Mouse (Mus musculus) layer of hippocampus, postnatal 25 days (tissue): ENCODE measurements around the gene Trim56. TPM values are rescaled to one million over a fixed set of nuclear protein-coding genes. Genes with fewer than 3 reads are reported as not detected.

Experiments used
- DNase-seq, 2 experiments: peaks; one replicate each; pipeline ENCODE4 v3.0.0; 2022; ENCODE audit warnings: mixed read lengths in 2 of 2, low spot score in 1 of 2; ENCODE audit errors: extremely low spot score in 1 of 2
- total RNA-seq, 2 experiments: library from RNA; stranded (reverse); gene quantifications; 2 replicates each; pipeline ENCODE4 v1.2.3; 2021

Gene Trim56
- total RNA-seq, 2 experiments from 2014 or later: 4.8 to 5.4 TPM

DNA sequence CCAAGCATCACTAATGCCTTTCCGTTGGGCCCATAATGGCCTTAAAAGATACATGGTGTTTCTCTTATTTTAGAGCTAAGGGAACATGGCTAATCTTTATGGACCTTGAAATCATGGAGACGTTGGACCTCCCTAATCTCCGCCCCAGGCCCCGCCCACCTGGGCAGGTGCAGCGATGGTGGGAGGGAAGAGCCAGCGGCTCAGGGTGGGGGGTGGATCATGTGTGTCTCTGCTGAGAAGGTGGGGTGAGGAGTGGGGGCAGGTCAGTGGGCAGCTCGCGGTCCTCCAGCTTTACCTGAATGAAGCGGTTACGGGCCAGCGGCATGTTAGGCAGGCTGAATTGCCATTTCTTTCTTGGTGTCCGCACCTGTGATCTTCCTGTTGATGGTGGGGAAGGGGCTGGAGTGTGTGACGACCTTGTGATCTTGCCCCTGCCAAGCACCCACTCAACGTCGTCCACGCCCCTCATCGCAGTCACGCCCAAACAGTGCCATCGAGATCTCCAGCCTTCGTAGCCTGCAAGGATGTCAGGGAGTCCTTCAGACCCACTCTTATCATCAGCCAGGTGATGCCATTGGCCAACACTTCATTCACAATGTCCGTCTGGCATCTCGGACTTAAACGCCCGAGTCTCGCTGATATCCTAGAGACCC lies 5.9 kb downstream of the Trim56 start:
- DNase-seq: no peak

DNA sequence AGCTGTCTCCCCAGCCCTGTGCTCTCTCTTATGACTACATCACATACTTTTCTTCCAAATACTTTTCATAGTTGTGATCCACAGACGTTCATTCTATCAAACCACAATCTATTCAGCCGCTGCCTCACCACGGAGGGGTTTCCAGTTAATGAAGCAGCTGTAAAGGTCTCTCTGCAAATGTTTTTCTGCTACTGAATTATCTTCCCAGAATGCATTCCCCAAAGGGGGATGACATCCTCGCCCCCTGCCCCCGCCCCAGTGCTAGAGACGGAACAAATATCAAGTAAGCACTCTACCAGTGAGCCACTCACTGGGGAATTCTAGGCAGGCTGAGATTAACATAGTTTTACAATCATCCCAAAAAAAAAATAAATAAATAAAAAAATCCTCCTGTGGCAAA lies 7.9 kb downstream of the Trim56 start:
- DNase-seq: no peak

DNA sequence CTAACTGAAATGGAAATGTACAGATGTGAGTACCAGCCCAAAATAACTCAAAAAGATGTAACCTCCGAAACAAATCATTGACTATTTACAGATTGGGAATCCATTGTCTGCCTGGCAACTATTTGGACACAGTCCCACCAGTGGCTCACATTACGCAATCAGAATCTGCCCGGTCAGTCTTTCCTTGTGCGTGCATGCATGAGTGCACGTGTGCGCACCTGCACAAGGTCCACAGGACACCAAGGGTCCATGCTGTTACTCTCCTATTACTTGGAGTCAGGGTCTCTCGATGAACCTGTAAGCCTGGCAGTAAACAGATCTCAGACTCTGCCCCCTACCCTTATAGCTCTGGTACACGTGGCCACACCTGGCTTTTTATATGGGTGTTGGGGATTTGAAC lies 8.3 kb downstream of the Trim56 start:
- DNase-seq: no peak

DNA sequence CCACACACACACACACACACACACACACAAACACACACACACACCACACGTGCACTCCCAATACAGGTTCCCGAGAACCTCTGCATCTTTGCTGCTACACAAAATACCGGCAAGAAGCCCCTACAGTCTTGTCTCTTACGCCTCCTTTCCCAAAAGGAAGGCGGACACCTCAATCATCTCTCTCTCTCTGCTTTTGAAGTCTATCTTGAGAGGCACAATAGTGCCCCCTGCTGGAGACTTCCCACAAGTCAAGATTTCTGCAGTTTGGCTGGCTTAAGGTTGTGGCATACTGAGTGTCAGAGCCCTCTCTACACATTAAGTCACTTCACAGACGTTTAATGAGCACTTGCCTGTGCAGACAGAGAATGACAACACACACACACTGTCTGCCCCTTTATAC lies 9.0 kb downstream of the Trim56 start:
- peak; percentile 84 to 94 for DNase-seq

DNA sequence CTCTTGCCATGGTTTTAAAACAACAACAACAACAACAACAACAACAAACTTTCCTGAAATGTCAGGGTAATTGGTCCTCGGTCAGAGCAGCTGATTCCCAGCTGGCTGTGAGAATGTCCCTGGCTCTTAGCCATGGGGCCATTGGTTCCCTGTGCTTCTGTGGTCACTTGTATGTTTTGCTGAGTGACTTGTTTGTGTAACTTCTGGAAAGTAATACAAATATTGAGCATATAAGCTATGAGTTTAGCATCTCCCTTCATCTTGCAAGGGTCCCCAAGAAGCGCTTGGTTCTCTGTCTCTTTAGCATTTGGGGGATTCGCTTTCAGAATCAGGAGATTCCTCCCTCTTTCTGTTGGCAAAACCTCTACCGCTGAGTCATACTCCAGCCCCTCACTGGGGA lies 9.6 kb downstream of the Trim56 start:
- no peak for DNase-seq

DNA sequence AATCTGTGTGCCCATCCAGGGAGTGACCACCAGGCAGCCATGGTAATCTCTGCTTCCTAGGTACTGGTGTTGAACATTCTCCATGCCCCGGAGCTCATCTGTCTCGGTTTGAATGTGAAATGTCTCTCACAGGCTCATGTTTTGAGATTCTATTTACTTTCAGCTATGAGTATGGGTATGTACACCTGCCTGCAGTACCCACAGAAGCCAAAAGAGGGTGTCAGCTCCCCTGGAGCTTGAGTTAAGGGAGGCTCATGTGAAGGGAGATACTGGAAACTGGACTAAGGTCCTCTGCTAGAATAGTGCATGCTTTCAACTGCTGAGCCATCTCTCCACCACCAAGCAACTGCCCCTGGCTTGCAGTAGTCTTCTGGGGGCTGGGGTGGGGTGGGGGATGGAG lies 12.0 kb downstream of the Trim56 start:
- DNase-seq: no peak

DNA sequence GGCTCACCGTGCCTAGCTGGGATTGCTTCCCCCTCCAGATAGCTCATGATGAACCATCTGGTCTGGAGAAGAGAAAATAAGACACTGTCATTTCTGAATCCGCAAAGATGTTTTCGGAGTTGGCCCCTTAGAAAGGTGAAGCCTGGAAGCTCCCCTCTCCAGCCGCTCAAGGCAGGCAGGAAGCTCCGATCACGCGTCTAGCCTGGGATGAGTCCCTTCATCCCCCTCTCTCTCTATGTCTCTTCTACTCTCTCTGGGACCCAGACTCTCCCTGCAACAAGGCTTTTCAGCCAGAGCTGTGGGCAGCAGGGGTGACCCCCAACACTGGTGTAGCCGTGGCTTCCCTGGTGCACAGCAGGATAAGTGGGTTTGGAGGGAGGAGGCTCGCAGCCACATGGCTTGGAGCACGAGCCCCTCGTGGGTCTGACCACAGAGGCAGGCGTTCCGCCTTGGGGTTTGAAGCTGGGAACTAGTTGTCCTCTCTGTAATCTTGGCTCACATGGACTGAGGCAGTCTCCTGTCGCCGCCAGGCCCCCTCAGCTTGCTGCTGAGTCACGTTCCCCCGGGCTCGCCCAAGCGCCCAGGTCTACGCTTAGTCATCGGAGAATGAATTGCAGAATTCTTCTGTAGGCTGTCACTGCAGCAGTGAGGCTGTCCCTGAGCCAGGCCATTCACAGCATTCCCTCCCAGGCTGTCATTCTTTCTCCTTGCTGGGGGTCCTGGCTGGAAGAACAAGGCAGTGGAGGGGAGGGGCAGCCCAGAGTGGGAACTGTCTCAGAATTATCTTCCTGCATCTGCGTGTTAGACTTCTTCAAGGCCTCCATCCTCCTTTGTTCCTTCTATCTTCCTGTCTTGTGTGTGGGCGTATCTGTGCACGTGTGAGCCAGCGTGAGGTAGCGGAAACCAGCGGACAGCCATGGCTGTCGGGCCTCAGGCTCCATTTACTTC lies 13.2 kb downstream of the Trim56 start:
- DNase-seq: peak in 1 of 2 experiments; percentile 23

DNA sequence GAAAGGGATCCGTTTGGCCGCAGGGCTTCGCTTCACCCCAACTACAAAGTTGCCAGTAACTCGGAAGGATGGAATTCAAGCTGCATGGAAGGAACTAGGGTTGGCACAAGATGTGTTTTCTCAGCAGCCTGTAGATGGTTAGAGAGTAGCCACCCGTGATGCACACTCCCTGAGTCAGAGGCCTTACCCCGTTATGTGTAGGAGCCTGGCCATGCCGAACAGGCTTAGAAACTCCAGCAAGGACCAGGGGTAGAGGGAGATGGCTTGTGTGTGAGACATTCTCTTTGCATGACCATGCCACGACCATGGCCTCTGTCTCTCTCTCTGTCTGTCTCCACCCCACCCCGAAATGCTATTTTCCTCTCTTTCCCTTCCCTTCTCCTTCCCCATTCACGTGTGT lies 13.9 kb downstream of the Trim56 start:
- no peak for DNase-seq

DNA sequence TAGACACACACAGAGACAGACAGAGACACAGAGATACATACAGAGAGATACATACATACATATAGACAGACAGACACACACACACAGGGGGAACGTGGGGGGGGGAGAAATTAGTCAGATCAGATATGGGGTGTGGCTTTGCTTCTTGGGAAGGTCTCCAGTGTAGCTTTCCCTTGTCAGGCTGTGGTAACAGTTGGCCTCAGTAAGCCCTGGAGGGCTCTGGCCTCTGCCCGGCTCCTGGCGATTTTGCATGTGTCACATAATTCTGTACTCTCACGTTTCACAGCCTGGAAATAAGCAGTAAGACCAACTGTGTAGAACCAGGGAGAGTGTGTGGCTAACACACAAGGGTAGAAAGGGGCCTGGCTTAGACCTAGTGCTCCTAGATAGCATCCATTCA lies 15.3 kb downstream of the Trim56 start:
- no peak for DNase-seq

DNA sequence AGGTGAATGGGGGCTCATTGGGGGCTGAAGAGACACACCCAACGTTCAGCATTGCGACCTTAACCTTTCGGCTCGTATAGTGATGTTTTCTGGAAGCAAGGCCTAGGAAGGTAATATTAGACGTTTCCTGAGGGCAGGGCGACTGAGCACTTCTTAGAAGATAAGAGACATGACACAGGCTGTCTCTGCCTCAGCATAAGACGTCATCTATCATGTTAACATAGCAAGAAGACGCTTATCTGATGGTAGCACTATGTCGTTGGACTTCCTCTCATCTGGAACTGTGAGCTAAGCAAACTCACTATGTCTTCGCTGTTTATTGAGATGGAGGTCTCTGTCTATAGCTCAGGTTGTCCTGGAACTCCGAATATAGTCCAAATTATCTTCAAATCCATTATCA lies 17.6 kb downstream of the Trim56 start:
- DNase-seq: no peak

DNA sequence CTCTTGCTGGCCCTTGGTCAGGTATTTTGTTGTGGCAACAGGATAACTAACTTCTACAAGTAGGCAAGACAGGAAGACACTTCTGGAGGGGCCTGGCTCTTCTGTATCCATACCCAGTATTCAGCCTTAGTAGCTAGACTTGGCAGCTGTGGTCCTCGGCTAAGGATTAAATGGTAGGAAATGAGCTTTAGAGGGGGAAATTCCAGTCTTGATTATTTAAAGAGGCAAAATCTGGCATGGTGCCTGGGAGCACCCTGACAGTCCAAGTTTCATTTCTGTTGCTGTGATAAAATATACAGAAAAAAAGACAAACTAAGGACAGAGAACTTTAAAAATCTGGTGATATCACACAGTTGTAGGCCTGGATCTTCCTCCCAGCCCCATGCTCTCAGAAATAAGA lies 20.0 kb downstream of the Trim56 start:
- DNase-seq: no peak

DNA sequence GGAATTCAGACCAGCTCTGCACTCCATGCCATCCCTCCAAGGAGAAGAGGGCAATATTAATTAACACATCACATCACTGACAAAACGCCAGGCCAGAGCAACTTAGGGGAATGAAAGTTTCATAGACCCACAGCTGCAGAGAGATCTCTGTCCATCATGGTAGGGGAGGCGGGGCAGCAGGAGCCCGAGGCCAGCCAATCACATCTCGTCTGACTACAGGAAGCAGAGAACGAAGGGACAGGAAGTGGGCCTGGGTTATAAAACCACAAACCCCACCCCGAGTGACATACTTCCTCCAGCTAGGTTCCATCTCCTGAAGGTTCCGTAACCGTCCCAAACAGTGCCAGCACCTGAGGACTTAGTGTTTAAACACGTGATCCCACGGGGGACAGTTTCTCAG lies 20.9 kb downstream of the Trim56 start:
- no peak for DNase-seq

DNA sequence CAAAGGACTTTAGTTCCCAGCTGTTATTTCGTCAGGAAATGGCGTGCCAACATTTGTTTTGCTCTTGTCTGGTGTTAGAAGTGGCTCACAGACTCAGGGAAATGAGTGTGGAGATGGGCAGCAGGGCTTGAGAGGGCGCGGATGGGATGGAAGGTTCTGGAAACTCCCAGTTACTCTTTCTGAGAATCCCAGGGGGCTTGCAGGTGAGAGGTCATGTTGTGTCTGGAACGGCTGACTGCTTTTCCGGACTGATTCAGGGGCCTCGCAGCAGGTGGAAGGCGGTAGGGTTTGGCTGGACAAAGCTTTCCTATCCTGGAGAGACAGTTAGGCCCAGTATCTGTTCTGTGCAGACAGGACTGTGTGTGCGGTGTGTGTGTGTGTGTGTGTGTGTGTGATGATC lies 22.3 kb downstream of the Trim56 start:
- no peak for DNase-seq

DNA sequence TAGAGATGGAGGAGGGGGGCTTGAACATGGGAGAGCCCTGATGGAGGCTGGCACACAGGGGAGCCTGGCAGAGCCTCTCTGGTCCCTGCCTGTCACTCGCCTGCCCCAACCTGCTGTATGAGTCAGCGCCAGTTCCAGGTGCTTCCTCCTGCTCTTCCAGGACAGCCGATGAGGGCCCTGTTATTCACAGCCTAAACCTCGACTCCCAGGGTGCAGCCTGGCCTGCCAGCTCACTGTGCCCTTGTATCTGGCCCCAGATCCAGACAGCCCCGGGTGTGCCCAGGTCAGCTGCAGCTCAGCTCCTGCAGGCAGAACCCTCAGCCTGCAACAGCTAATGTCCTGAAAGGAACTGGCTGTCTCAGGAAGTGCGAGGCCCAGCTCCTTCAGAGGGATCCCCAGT lies 24.4 kb downstream of the Trim56 start:
- no peak for DNase-seq

DNA sequence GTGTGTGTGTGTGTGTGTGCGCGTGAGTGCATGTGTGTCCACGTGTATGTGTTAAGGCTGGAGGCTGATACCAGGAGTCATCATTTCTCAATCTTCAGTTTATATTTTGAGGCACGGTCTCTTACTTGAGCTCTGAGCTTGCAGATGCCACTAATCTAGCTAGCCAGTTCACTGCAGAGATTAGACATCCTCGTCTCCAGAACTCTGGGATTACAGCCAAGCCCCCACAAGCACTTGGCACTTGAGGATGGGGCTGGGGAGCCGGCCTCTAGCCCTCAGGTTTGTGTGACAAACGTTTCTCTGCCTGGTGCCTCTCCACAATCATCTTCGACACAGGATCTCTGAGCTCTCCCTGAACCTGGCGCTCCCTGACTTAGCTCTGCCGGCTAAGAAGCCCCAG lies 25.1 kb downstream of the Trim56 start:
- no peak for DNase-seq

DNA sequence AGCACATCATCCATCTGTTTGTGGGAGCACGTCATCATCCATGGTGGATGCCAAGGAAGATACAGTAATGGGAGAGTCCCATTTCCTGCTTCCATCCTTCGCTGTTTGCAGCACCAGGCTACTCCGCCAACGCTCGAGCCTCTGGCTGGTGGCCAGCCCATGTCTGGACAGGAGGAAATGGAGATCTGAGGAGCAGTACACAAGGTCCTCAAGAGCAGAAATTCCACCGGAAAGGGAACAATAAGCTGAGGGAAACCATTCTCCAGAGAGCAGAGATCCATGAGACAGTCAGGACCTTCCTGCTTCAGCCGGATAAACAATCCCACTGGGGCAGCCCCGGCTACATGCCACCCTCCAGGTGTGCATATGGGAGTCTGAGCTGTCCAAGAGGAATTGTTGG lies 28.6 kb downstream of the Trim56 start:
- no peak for DNase-seq

DNA sequence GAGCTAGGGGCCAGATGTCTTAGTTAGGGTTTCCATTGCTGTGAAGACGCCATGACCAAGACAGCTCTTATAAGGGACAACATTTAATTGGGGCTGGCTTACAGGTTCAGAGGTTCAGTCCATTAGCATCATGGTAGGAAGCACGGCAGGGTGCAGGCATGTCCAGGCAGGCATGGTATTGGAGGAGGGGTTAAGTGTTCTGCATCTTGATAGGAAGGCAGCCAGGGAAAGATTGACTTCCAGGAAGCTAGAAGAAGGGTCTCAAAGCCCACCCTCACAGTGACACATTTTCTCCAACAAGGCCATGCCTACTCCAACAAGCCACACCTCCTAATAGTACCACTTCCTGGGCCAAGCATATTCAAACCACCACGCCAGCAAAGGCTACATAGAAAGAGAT lies 30.3 kb downstream of the Trim56 start:
- DNase-seq: no peak

DNA sequence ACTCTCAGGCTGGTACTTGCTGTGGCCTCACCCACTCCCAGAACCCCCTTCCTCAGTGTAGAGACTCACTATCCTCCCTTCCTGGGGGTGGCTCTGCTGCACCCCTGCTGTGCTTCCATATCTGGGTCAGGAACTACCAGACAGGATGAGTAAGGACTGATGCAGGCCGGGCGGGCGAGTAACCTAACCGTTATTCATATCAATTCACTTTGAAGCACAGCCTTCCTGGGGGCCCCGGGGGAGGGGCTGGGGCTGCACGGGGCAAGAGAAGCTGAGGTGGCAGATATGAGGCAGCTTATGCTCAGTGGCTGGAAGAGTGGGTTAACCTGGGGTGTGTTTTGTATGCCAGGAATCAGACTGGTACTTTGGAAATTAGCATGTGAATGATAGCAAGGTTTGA lies 31.0 kb downstream of the Trim56 start:
- DNase-seq: no peak

DNA sequence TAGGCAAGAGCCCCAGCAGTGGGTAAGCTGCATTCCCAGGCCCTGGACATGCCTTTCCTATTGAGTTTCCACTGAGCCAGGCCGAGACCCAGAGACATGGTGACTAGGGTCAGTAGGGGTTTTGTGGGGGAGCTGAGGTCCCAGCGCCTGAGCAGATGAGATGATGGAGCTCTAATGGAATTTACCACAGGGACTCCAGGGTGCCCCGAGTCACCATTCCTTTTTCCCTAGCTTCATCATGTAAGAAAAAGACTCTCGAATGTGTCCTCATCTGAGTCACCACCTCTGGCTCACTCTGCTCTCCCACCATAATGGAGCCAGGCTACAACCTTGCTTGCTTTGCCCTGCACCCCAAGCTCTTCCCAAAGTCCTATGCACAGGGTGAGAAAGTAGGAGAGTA lies 33.0 kb downstream of the Trim56 start:
- DNase-seq: no peak

DNA sequence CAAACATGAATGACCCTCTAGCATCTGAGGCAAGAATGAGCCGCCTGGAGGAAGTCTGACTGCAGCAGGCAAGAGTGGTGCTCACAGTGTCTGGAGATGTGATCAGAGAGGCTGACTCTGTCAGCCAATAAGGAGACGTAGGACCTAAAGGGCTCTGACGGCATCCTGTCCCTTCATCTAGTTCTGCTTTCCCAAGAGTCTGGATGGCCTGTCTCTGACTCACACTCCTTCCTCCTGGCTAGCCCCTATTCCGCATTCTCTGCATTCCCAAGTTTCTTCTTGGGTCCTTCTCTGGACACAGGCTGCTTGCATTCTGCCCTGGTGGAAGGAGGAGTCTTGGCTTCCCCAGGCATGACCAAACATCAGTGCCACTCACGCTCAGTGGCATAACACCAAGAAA lies 36.2 kb downstream of the Trim56 start:
- no peak for DNase-seq

DNA sequence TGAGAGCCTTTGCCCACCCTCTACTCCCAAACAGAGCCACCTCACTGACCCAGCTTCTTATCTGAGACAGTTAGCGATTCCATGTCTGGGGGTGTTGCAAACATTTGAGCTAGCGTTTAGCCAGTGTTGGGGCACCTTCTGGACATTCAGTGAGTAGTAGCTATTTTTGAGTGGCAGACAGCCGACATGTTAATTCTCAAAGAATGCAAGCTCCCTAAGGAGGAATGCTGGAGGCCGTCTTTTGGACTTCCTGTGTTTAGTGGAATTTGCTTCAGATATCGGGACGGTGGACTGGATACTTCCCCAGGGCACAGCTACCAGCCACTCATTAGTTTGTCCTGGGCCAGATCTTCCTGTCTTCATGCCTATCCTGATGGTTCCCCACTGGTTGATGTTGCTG lies 37.4 kb downstream of the Trim56 start:
- DNase-seq: no peak

DNA sequence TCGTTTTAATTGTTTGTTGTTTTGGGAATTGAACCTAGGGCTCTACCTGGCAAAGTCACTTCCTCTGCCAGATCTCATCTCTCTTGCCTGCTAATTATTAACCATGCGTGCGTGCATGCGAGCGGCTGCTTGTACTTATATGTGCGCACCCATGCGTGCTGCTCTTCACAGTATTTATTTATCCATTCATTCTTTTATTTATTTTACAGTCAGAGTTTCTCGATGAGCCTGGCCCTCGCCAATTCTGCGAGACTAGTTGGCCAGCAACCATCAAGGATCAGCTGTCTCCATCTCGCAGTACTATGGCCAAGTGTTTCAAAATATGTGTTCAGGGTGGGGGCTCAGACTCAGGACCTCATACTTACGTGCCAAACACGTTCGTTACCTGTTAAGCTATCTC lies 38.0 kb downstream of the Trim56 start:
- no peak for DNase-seq
